In genomic region chr8:86888058-86888939, GRCm38 (mm10) we compare ENCODE assay signal across 9 mouse cellular contexts. TPM values are rescaled to one million over a fixed set of nuclear protein-coding genes. Genes with fewer than 3 reads are reported as not detected.
A peak's percentile ranks its signal among the peaks of the same experiment; 100 is the strongest.
DNase-seq lines count a peak whose midpoint lies in the region; ATAC-seq and TF ChIP-seq lines count a peak whose summit lies in the region.
"Had no signal": no experiment of that assay in that cellular context is flagged by ENCODE, and none has a peak within 500 bp of the region (broad histone marks: within the 10 kb centered on the region; RNA-seq: fewer than 3 reads in every experiment).

No protein-coding gene starts in this region.

- no peak for DNase-seq in left cerebral cortex, adult 2 months (ENCODE audit: extremely low spot score in 1 of 2, low spot score in 2 of 2)
- DNase-seq in left cerebral cortex, adult 9 months (ENCODE audit: low spot score in 2 of 2), result no peak
- DNase-seq in fat pad, adult 2 months (ENCODE audit: extremely low read depth, low read depth, low spot score), result peak; percentile 68
- no peak for DNase-seq in liver, embryonic 11.5 days (ENCODE audit: low spot score)
- peak; percentile 63 for DNase-seq in stomach, postnatal 0 days (ENCODE audit: low spot score)
- DNase-seq in cerebellum, adult 8-10 months, result no peak
- DNase-seq in cerebellum, postnatal 25 days, result no peak
- no peak for DNase-seq in ovary, adult 18-20 months (ENCODE audit: low spot score)

- no peak overlapping the region; the same call in 1 of the 2 replicates for H3K4me2 ChIP-seq in liver, embryonic 11.5 days
- H3K4me2 ChIP-seq in stomach, postnatal 0 days (replicated peaks; ENCODE audit: low read depth), result no peak overlapping the region
- H3K4me2 ChIP-seq: limb, embryonic 13.5 days had no signal

- intact Hi-C loops in left cerebral cortex, adult 2 months (cut with DNase I), result no loop called here

- peaks cover 14% of the 10 kb centered on the region for H3K4me1 ChIP-seq in liver, embryonic 11.5 days (replicated peaks; ENCODE audit: control insufficient read depth, insufficient read depth, low read length)
- H3K4me1 ChIP-seq in stomach, postnatal 0 days (replicated peaks; ENCODE audit: control insufficient read depth, insufficient read depth), result no peaks in the 10 kb centered on the region

- WGBS in liver, embryonic 11.5 days, result 35% methylated on average over 11 of the region's 11 CpGs
- WGBS in stomach, postnatal 0 days, result 49% methylated on average over 11 of the region's 11 CpGs

- TF ChIP-seq CTCF in left cerebral cortex, adult 2 months (IDR thresholded peaks at IDR 0.05), result peak; percentile 6; the same call in 1 of the 2 replicates
- TF ChIP-seq CTCF in stomach, postnatal 0 days (IDR thresholded peaks at IDR 0.05; ENCODE audit: low read depth), result peak; percentile 30

- H3K9ac ChIP-seq in liver, embryonic 11.5 days (ENCODE audit: low read depth, low read length), result no peak overlapping the region
- H3K9ac ChIP-seq in stomach, postnatal 0 days (ENCODE audit: low read length), result no peak overlapping the region
- H3K9ac ChIP-seq: limb, embryonic 13.5 days had no signal

- peak; percentile 24 for TF ChIP-seq EP300 in stomach, postnatal 0 days (optimal IDR thresholded peaks at IDR 0.05)

- no peaks in the 10 kb centered on the region; the same call in 1 of the 2 replicates for H3K27me3 ChIP-seq in liver, embryonic 11.5 days (replicated peaks; ENCODE audit: control insufficient read depth, insufficient read depth, low read length)
- no peaks in the 10 kb centered on the region for H3K27me3 ChIP-seq in stomach, postnatal 0 days (ENCODE audit: control insufficient read depth, insufficient read depth, low read length)
- H3K27me3 ChIP-seq: limb, embryonic 13.5 days had no signal

- ATAC-seq in liver, embryonic 11.5 days (replicated peaks; ENCODE audit: low FRiP score), result no peak
- ATAC-seq in stomach, postnatal 0 days (ENCODE audit: low FRiP score, low TSS enrichment), result peak; percentile 86

- H3K9me3 ChIP-seq in liver, embryonic 11.5 days (ENCODE audit: control insufficient read depth, low read length), result no peaks in the 10 kb centered on the region
- H3K9me3 ChIP-seq in stomach, postnatal 0 days (ENCODE audit: control insufficient read depth, low read length), result no peaks in the 10 kb centered on the region
- H3K9me3 ChIP-seq: limb, embryonic 13.5 days had no signal

- H3K27ac ChIP-seq in left cerebral cortex, adult 2 months, result no peak overlapping the region
- H3K27ac ChIP-seq in liver, embryonic 11.5 days (ENCODE audit: low read depth, low read length), result peak overlapping the region; percentile 35; the same call in 1 of the 2 replicates
- H3K27ac ChIP-seq in stomach, postnatal 0 days (replicated peaks), result peak overlapping the region; percentile 70
- H3K27ac ChIP-seq: limb, embryonic 13.5 days had no signal

- no peaks in the 10 kb centered on the region for H3K36me3 ChIP-seq in liver, embryonic 11.5 days (ENCODE audit: control insufficient read depth, insufficient read depth, low read length)
- H3K36me3 ChIP-seq in stomach, postnatal 0 days (ENCODE audit: control insufficient read depth, insufficient read depth, low read length), result no peaks in the 10 kb centered on the region
- H3K36me3 ChIP-seq: limb, embryonic 13.5 days had no signal

- H3K4me3 ChIP-seq in left cerebral cortex, adult 2 months, result no peak overlapping the region
- no peak overlapping the region for H3K4me3 ChIP-seq in liver, embryonic 11.5 days (ENCODE audit: low read depth, low read length)
- H3K4me3 ChIP-seq in stomach, postnatal 0 days (ENCODE audit: low read depth, low read length), result no peak overlapping the region
- H3K4me3 ChIP-seq: limb, embryonic 13.5 days had no signal

RNA-seq across cellular contexts. Expression of gene N4bp1, which starts 3.2 kb away (rescaled TPM):
- 10 to 100 TPM; 39.8 to 41.5 TPM for total RNA-seq in left cerebral cortex, adult 2 months (2021)
- polyA plus RNA-seq in liver, embryonic 11.5 days (2014; fragmentation: Nextera tagmentation; extraction: Ambion mirVana), result 6.6 and 7.8 TPM in 2 replicates
- 6.5 and 6.6 TPM in 2 replicates for polyA plus RNA-seq in stomach, postnatal 0 days (2015; fragmentation: Nextera tagmentation; extraction: Ambion mirVana)

Comparison
In these comparisons a context has a peak if more than half of its experiments do, and no peak if none do; other contexts are left out.
1. DNase-seq: peak in fat pad, adult 2 months (single experiment) and stomach, postnatal 0 days (single experiment); none in left cerebral cortex, adult 2 months (0 of 2), left cerebral cortex, adult 9 months (0 of 2), liver, embryonic 11.5 days (single experiment), cerebellum, adult 8-10 months (single experiment), cerebellum, postnatal 25 days (0 of 2) and ovary, adult 18-20 months (single experiment).